Mouse (Mus musculus) CH12.LX (cell line): ENCODE measurements around the gene Zkscan7. TPM values are rescaled to one million over a fixed set of nuclear protein-coding genes. Genes with fewer than 3 reads are reported as not detected.

Experiments used
- DNase-seq: peaks from one replicate; pipeline ENCODE4 v3.0.0-alpha.2; 2013; ENCODE audit errors: extremely low read depth
- H3K27ac ChIP-seq: 2 replicates; pipeline ENCODE4 v1.5.1; 2012; ENCODE audit warnings: low read depth, mild to moderate bottlenecking, control low read depth, moderate library complexity; ENCODE audit not compliant: insufficient read depth
- H3K27me3 ChIP-seq: replicated peaks from 2 replicates; pipeline ENCODE3; 2012; ENCODE audit warnings: inconsistent platforms
- H3K36me3 ChIP-seq, 2 experiments: replicated peaks in 1 of 2; 2 replicates each; pipeline versions ENCODE3 to v1.6.1; 2012; ENCODE audit warnings: inconsistent platforms in 1 of 2, low read length in 1 of 2, mild to moderate bottlenecking in 1 of 2, mixed read lengths in 1 of 2, moderate library complexity in 1 of 2; ENCODE audit not compliant: control insufficient read depth in 1 of 2, insufficient read depth in 1 of 2
- H3K4me1 ChIP-seq, 2 experiments: 2 replicates each; pipeline ENCODE4 v1.6.1; 2012; ENCODE audit warnings: inconsistent platforms in 1 of 2, moderate library complexity in 1 of 2; ENCODE audit not compliant: insufficient read depth in 2 of 2, control insufficient read depth in 1 of 2
- H3K4me2 ChIP-seq: 2 replicates; pipeline ENCODE4 v1.6.1; 2012; ENCODE audit warnings: low read depth, mild to moderate bottlenecking, control low read depth; ENCODE audit not compliant: poor library complexity, insufficient read depth, severe bottlenecking
- H3K4me3 ChIP-seq, 3 experiments: fragments of 150-350 bp in 1 of 3; sonication (generic) in 1 of 3; replicated peaks in 1 of 3; 2 replicates each; pipeline versions ENCODE3 to v1.5.1; 2011 to 2012; ENCODE audit warnings: low read depth in 2 of 3, low read length in 2 of 3, mild to moderate bottlenecking in 2 of 3, moderate library complexity in 2 of 3, control low read depth in 1 of 3, improper control_type of control experiment in 1 of 3, inconsistent platforms in 1 of 3, mixed read lengths in 1 of 3; ENCODE audit not compliant: poor library complexity in 1 of 3
- H3K79me2 ChIP-seq: replicated peaks from 2 replicates; pipeline ENCODE4 v1.6.1; 2012; ENCODE audit warnings: mild to moderate bottlenecking, moderate library complexity; ENCODE audit not compliant: control insufficient read depth, poor library complexity, insufficient read depth, severe bottlenecking; ENCODE audit errors: extremely low read depth
- H3K9ac ChIP-seq: 2 replicates; pipeline ENCODE4 v1.6.1; 2012; ENCODE audit warnings: low read depth, mild to moderate bottlenecking, control low read depth, moderate library complexity; ENCODE audit not compliant: insufficient read depth
- H3K9me3 ChIP-seq: replicated peaks from 2 replicates; pipeline ENCODE3; 2012; ENCODE audit warnings: low read length, inconsistent platforms, mixed read lengths
- BHLHE40 ChIP-seq: IDR thresholded peaks from 2 replicates; pipeline ENCODE4 v1.6.1; 2011; ENCODE audit warnings: mild to moderate bottlenecking, low read depth, low read length, improper control_type of control experiment
- CHD1 ChIP-seq: IDR thresholded peaks from 2 replicates; pipeline ENCODE4 v1.6.1; 2012; ENCODE audit warnings: low read depth, low read length, improper control_type of control experiment, inconsistent platforms
- ELF1 ChIP-seq: IDR thresholded peaks from 2 replicates; pipeline ENCODE4 v1.6.1; 2014; ENCODE audit warnings: low read depth, mild to moderate bottlenecking, inconsistent platforms, low read length, improper control_type of control experiment
- ETS1 ChIP-seq: conservative IDR thresholded peaks from 2 replicates; pipeline ENCODE4 v1.6.1; 2012; ENCODE audit warnings: low read depth, mild to moderate bottlenecking, inconsistent platforms, low read length, improper control_type of control experiment, moderate library complexity
- JUN ChIP-seq: IDR thresholded peaks from 2 replicates; pipeline ENCODE4 v1.6.1; 2011; ENCODE audit warnings: low read depth, mild to moderate bottlenecking, low read length, improper control_type of control experiment, moderate library complexity; ENCODE audit not compliant: insufficient read depth
- KAT2A ChIP-seq: IDR thresholded peaks from 2 replicates; pipeline ENCODE4 v1.6.1; 2012; ENCODE audit warnings: low read length, improper control_type of control experiment, inconsistent platforms; ENCODE audit not compliant: insufficient replicate concordance
- MAX ChIP-seq: IDR thresholded peaks from 2 replicates; pipeline ENCODE4 v1.6.1; 2011; ENCODE audit warnings: low read length, improper control_type of control experiment
- MAZ ChIP-seq: IDR thresholded peaks from 2 replicates; pipeline ENCODE4 v1.6.1; 2012; ENCODE audit warnings: low read depth, mild to moderate bottlenecking, inconsistent platforms, low read length, improper control_type of control experiment, moderate library complexity
- MEF2A ChIP-seq: IDR thresholded peaks from 2 replicates; pipeline ENCODE4 v1.6.1; 2014; ENCODE audit warnings: low read depth, mild to moderate bottlenecking, inconsistent platforms, low read length, improper control_type of control experiment, borderline replicate concordance
- MYC ChIP-seq: IDR thresholded peaks from 2 replicates; pipeline ENCODE4 v1.6.1; 2011; ENCODE audit warnings: low read depth, mild to moderate bottlenecking, improper control_type of control experiment, low read length
- TBP ChIP-seq: conservative IDR thresholded peaks from 2 replicates; pipeline ENCODE4 v1.6.1; 2011; ENCODE audit warnings: low read depth, low read length, improper control_type of control experiment
- TCF12 ChIP-seq: IDR thresholded peaks from 2 replicates; pipeline ENCODE4 v1.6.1; 2014; ENCODE audit warnings: low read depth, mild to moderate bottlenecking, inconsistent platforms, low read length, improper control_type of control experiment
- USF2 ChIP-seq: conservative IDR thresholded peaks from 2 replicates; pipeline ENCODE4 v1.6.1; 2011; ENCODE audit warnings: low read depth, low read length, improper control_type of control experiment
- ZMIZ1 ChIP-seq: IDR thresholded peaks from 2 replicates; pipeline ENCODE4 v1.6.1; 2012; ENCODE audit warnings: low read depth, mild to moderate bottlenecking, inconsistent platforms, low read length, improper control_type of control experiment
- ZNF384 ChIP-seq: IDR thresholded peaks from 2 replicates; pipeline ENCODE4 v1.6.1; 2012; ENCODE audit warnings: low read depth, low read length, improper control_type of control experiment, inconsistent platforms
- dilution Hi-C: fragments of 300-500 bp; cut with MboI; formaldehyde crosslinking; loops from 2 replicates; pipeline ENCODE4 v1.14.3; 2020; ENCODE audit warnings: low sequenced_read_pairs; ENCODE audit not compliant: extremely low pct_unique_long_range_greater_than_20kb, extremely low pct_ligation_motif_present
- in situ Hi-C: fragments of 300-500 bp; cut with MboI; formaldehyde crosslinking; loops from 3 replicates; pipeline ENCODE4 v1.14.3; 2019; ENCODE audit warnings: low sequenced_read_pairs, low pct_ligation_motif_present, low pct_unique_long_range_greater_than_20kb, mixed read lengths
- polyA plus RNA-seq: library from polyadenylated mRNA; unstranded; fragments of >175 nt; gene quantifications from 2 replicates; pipeline ENCODE4 v1.2.1, GENCODE M21; 2012; ENCODE audit warnings: low read depth; ENCODE audit not compliant: insufficient read length
- total RNA-seq, 2 experiments: library from RNA; depleted of rRNA; stranded (reverse); fragments of 300-350 nt in 1 of 2; fragments of >200 nt in 1 of 2; gene quantifications; 2 replicates each; pipeline ENCODE4 v1.2.3; 2012 to 2014

The Zkscan7 gene
- total and polyA plus RNA-seq, 3 experiments, result 3.5 to 6.6 (median 6.4) TPM

DNA sequence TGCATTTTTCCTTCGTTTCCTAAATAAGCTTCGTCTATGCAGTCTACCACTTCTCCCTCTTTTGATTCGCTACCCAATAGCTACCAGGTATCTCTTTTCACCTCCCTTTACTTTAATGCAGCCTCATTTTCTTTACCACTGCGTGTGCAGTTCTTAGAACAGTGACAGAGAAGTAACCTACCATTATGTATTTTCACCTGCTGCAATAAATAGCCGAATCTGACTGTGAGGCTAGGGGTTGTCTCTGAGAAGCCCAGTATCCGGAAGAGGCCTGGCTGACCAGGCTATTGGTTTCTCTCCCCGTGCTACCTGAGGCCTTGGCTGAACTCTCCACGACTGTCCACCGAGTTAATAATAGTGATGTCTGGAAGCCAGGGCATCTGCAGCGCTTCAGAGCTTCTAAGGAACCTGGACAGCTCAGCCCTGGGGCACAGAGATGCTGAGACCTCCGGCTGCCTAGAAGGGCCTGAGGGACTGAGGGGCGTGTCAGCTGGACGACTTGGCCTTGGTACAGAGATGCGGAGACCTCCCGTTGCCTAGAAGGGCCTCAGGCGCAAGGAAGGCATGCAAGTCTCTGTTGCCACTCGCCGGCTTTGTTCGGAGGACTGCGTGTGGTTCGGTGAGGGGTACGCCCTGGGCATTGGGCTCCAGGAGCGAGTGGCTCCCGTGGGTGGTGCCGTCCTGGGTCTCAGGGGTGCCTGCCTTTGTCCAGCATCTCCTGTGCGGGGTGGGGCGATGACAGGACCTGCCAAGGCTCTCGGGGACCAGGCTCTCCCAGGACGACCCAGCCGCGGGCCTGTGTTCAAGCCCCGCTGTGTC, 17.4 kb downstream of the Zkscan7 start:
- no peaks in the 10 kb centered on the region for H3K36me3 ChIP-seq
- dilution Hi-C loops (no loop called here), in situ Hi-C loops (no loop called here)
- no peak for DNase-seq
- H3K4me2 ChIP-seq, result no peak overlapping the region
- no peak overlapping the region for H3K27ac ChIP-seq
- TF ChIP-seq ZMIZ1 (no peak), BHLHE40 (no peak), JUN (no peak), ZNF384 (no peak), KAT2A (no peak), TCF12 (no peak), CHD1 (no peak), MYC (no peak), ETS1 (no peak), MAX (no peak), MEF2A (no peak), ELF1 (no peak), MAZ (no peak)
- no peaks in the 10 kb centered on the region for H3K27me3 ChIP-seq
- no peak overlapping the region for H3K9ac ChIP-seq
- H3K9me3 ChIP-seq, result no peaks in the 10 kb centered on the region
- no peaks in the 10 kb centered on the region for H3K4me1 ChIP-seq
- H3K79me2 ChIP-seq, result no peaks in the 10 kb centered on the region
- no peak overlapping the region for H3K4me3 ChIP-seq

GRCm38 (mm10) chr9:122922436-122922835, 37.0 kb downstream of the Zkscan7 start:
- Histone ChIP-seq H3K4me3 (no peak overlapping the region), H3K4me2 (no peak overlapping the region), H3K27ac (no peak overlapping the region), H3K79me2 (no peaks in the 10 kb centered on the region), H3K4me1 (no peaks in the 10 kb centered on the region), H3K9me3 (peaks cover 2% of the 10 kb centered on the region), H3K36me3 (no peaks in the 10 kb centered on the region), H3K9ac (no peak overlapping the region), H3K27me3 (no peaks in the 10 kb centered on the region)
- no peak for DNase-seq
- dilution Hi-C loops (no loop called here), in situ Hi-C loops (no loop called here)
- TF ChIP-seq USF2 (no peak), TBP (no peak), ELF1 (no peak), BHLHE40 (no peak), ETS1 (no peak), MEF2A (no peak)
